Mouse (Mus musculus) hindbrain, postnatal 0 days (tissue): ENCODE results near the gene Gna12. TPM values are rescaled to one million over a fixed set of nuclear protein-coding genes. Genes with fewer than 3 reads are reported as not detected.
A peak's percentile ranks its signal among the peaks of the same experiment; 100 is the strongest.

ENCODE experiments used
- ATAC-seq: fragments of 200-750 bp; cut with Nextera tagmentation; 2 replicates; pipeline ENCODE4 v1.8.0; 2017; ENCODE audit warnings: mild to moderate bottlenecking, moderate TSS enrichment, moderate library complexity
- DNase-seq: peaks from one replicate; pipeline ENCODE4 v3.0.0-alpha.2; 2015; ENCODE audit warnings: low spot score
- H3K27ac ChIP-seq: fragments of 300-500 bp; sonication (generic); 2 replicates; pipeline ENCODE4 v1.5.1; 2014; ENCODE audit warnings: mild to moderate bottlenecking
- H3K27me3 ChIP-seq: fragments of 300-500 bp; sonication (generic); 2 replicates; pipeline ENCODE4 v1.6.1; 2014; ENCODE audit warnings: low read length, mixed read lengths; ENCODE audit not compliant: insufficient read depth
- H3K36me3 ChIP-seq: fragments of 300-500 bp; sonication (generic); 2 replicates; pipeline ENCODE4 v1.6.1; 2014; ENCODE audit warnings: low read length, mixed read lengths; ENCODE audit not compliant: insufficient read depth
- H3K4me1 ChIP-seq: fragments of 300-500 bp; sonication (generic); 2 replicates; pipeline ENCODE4 v1.6.1; 2014; ENCODE audit warnings: antibody characterized with exemption, low read length, mixed read lengths; ENCODE audit not compliant: insufficient read depth
- H3K4me2 ChIP-seq: fragments of 300-500 bp; sonication (generic); 2 replicates; pipeline ENCODE4 v1.6.1; 2014; ENCODE audit warnings: low read depth, mild to moderate bottlenecking, low read length, moderate library complexity, mixed read lengths
- H3K4me3 ChIP-seq: fragments of 300-500 bp; sonication (generic); 2 replicates; pipeline ENCODE4 v1.5.1; 2014; ENCODE audit warnings: low read length
- H3K9ac ChIP-seq: fragments of 300-500 bp; sonication (generic); replicated peaks from 2 replicates; pipeline ENCODE4 v1.6.1; 2014; ENCODE audit warnings: mild to moderate bottlenecking, low read length, moderate library complexity, mixed read lengths
- H3K9me3 ChIP-seq: fragments of 300-500 bp; sonication (generic); 2 replicates; pipeline ENCODE4 v1.6.1; 2016; ENCODE audit warnings: low read length, mixed read lengths
- CTCF ChIP-seq: IDR thresholded peaks from 2 replicates; pipeline ENCODE4 v1.5.1; 2016; ENCODE audit warnings: antibody characterized with exemption, control low read depth, low read depth
- WGBS: fragments of 180-500 bp; shearing (Covaris S2); extraction: QIAGEN DNeasy Blood & Tissue Kit; methylation state at CpG from one replicate; pipeline ENCODE4 v1.1.7; 2014; 5-methylcytosine and 5-hydroxymethylcytosine counted together
- polyA plus RNA-seq: library from polyadenylated mRNA; unstranded; fragments of >200 nt; fragmentation: Nextera tagmentation; extraction: Ambion mirVana; gene quantifications from 2 replicates; pipeline ENCODE4 v1.2.1, GENCODE M21; 2015
- total RNA-seq: library from RNA; depleted of rRNA; stranded (reverse); fragments of >200 nt; gene quantifications from 2 replicates; pipeline ENCODE4 v1.2.3, GENCODE M21; 2014

Gna12 gene
- total and polyA plus RNA-seq, 2 experiments from 2014 or later: 35.9 to 201 TPM

DNA sequence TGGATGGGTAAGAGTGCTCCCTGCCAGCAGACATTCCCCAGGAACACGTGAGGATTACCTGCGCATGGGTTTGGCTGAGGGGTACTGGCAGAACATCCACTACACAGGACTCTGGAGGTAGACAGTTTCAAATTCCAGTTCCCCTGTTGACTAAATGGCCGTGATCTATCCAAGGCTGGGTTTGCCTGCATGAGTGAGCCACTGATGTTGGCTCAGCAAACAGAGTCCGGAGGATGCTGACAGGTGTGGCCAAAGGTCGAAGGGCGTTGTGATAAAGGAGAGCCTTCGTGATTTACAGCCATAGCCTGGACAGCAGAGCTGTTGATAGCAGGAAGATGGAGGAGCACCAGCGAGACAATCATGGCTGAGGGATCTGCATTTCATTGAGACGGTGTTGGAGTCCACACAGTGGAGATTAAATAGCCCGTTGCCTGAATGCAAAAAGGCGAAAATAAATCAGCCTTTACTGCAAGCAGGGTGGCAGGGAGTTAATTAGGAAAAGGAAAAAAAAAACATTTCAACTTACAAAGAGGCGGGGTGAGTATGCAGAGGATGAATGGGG, 22.3 kb upstream of the Gna12 start:
- H3K9ac ChIP-seq: no peak overlapping the region
- no peaks in the 10 kb centered on the region for H3K36me3 ChIP-seq
- no peaks in the 10 kb centered on the region for H3K4me1 ChIP-seq
- H3K4me2 ChIP-seq: no peak overlapping the region
- H3K27me3 ChIP-seq: no peaks in the 10 kb centered on the region
- DNase-seq (no peak), ATAC-seq (no peak)
- TF ChIP-seq CTCF: no peak
- H3K27ac ChIP-seq: no peak overlapping the region
- peaks cover 5% of the 10 kb centered on the region; the same call in 1 of the 2 replicates for H3K9me3 ChIP-seq
- 83% methylated on average over 12 of the region's 12 CpGs for WGBS
- no peak overlapping the region for H3K4me3 ChIP-seq

DNA sequence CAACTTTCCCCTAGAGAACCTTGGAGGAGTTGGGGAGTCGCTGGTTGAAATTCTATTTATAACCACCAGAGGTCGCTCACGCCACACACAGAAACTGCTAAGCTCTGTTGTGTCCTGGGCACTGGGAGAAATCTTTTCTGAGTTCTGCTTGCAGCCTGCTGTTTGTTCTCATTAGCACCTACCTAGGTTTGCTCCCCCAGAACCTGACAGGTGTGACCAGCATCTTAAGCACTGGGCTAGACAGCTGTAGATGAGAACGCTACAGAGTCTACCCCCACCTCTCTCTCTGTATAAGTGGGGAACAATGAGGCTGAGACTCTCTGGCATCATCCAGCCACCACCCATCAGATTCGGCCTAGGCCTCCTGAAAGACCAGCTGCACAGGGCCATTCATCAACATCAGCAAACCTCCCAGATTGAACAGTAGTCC, 17.1 kb upstream of the Gna12 start:
- 14% methylated on average over 5 of the region's 5 CpGs for WGBS
- peaks cover 5% of the 10 kb centered on the region; the same call in 1 of the 2 replicates for H3K9me3 ChIP-seq
- no peaks in the 10 kb centered on the region for H3K36me3 ChIP-seq
- DNase-seq: peak; percentile 84
- no peaks in the 10 kb centered on the region for H3K27me3 ChIP-seq
- TF ChIP-seq CTCF: peak; percentile 93
- H3K9ac ChIP-seq: no peak overlapping the region
- ATAC-seq: peak; percentile 70
- no peak overlapping the region; the same call in 1 of the 2 replicates for H3K27ac ChIP-seq
- H3K4me1 ChIP-seq: no peaks in the 10 kb centered on the region
- no peak overlapping the region for H3K4me3 ChIP-seq
- no peak overlapping the region for H3K4me2 ChIP-seq

DNA sequence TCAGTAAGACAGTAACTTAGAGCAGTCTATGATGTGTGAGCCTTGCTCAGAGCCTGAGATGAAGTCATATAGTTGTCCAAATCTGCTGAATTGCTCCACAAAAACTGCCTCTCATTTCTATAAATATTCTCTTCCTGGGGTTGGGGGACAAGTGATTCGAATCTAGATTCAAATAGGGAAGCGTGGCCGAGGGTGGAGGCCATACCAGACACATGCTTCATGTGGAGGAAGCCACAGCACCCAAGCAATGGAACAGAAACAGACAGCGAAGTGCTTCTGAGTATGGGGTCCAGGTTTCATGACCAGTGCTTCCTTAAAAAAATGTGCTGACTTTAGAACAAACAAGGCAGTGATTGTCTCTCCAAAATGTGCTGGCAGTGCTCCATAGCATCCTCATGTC, 11.7 kb upstream of the Gna12 start:
- no peaks in the 10 kb centered on the region for H3K4me1 ChIP-seq
- 70% methylated on average over 4 of the region's 4 CpGs for WGBS
- no peak for ATAC-seq

DNA sequence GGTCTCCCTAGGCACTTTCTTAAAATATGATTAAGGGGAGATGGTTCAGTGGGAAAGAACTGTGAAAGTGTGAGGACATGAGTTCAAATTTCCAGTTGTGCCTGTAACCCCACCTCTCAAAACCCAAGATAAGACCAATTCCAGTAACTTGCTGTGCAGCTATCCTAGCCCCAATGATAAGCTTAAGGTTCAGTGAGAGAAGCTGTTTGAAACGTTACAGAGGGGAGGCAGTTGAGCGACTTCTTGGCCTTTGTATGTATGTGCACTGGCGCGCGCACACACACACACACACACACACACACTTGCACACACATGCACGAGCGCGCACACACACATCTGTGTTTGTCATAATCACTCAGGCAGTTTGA, 817 bp upstream of the Gna12 start:
- ATAC-seq: no peak
- no peaks in the 10 kb centered on the region for H3K9me3 ChIP-seq
- H3K4me1 ChIP-seq: peaks cover 24% of the 10 kb centered on the region

More for the DNA sequence above, 11.7 kb upstream of the Gna12 start:
- H3K27me3 ChIP-seq: no peaks in the 10 kb centered on the region
- DNase-seq: no peak
- H3K9ac ChIP-seq: no peak overlapping the region
- no peak overlapping the region for H3K4me3 ChIP-seq
- no peak overlapping the region for H3K27ac ChIP-seq
- H3K9me3 ChIP-seq: no peaks in the 10 kb centered on the region
- TF ChIP-seq CTCF: no peak
- no peak overlapping the region for H3K4me2 ChIP-seq
- no peaks in the 10 kb centered on the region for H3K36me3 ChIP-seq

DNA sequence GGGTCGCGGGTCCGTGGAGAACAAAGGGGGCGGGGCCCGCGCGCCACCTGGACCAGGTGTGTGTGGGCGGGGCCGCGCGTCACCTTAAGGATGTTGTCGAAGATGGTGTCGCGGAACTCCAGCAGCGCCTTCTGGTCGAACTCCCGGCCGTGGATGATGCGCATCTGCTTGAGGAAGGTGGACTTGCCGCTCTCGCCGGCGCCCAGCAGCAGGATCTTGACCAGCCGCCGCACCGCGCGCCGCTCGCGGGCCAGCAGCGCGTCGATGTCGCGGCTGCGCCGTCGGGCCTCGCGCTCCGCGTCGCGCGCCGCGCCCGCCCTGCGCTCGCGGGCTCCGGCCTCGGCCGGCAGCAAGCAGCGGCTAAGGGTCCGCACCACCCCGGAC, 328 bp downstream of the Gna12 start:
- no peaks in the 10 kb centered on the region for H3K27me3 ChIP-seq
- WGBS: under 1% methylated on average over 58 of the region's 58 CpGs
- peaks cover 25% of the 10 kb centered on the region for H3K4me1 ChIP-seq
- H3K4me2 ChIP-seq: peak overlapping the region; percentile 96
- TF ChIP-seq CTCF: no peak
- ATAC-seq (no peak), DNase-seq (no peak)
- H3K9me3 ChIP-seq: no peaks in the 10 kb centered on the region
- no peaks in the 10 kb centered on the region for H3K36me3 ChIP-seq
- peak overlapping the region; percentile 76 for H3K27ac ChIP-seq
- H3K4me3 ChIP-seq: peak overlapping the region; percentile 72
- peak overlapping the region; percentile 75 for H3K9ac ChIP-seq

More for the DNA sequence above, 817 bp upstream of the Gna12 start:
- TF ChIP-seq CTCF: no peak
- Histone ChIP-seq H3K4me3 (no peak overlapping the region), H3K4me2 (peak overlapping the region; percentile 38; the same call in 1 of the 2 replicates), H3K9ac (no peak overlapping the region), H3K27ac (no peak overlapping the region), H3K27me3 (no peaks in the 10 kb centered on the region), H3K36me3 (no peaks in the 10 kb centered on the region)
- WGBS: 79% methylated on average over 8 of the region's 8 CpGs
- no peak for DNase-seq

DNA sequence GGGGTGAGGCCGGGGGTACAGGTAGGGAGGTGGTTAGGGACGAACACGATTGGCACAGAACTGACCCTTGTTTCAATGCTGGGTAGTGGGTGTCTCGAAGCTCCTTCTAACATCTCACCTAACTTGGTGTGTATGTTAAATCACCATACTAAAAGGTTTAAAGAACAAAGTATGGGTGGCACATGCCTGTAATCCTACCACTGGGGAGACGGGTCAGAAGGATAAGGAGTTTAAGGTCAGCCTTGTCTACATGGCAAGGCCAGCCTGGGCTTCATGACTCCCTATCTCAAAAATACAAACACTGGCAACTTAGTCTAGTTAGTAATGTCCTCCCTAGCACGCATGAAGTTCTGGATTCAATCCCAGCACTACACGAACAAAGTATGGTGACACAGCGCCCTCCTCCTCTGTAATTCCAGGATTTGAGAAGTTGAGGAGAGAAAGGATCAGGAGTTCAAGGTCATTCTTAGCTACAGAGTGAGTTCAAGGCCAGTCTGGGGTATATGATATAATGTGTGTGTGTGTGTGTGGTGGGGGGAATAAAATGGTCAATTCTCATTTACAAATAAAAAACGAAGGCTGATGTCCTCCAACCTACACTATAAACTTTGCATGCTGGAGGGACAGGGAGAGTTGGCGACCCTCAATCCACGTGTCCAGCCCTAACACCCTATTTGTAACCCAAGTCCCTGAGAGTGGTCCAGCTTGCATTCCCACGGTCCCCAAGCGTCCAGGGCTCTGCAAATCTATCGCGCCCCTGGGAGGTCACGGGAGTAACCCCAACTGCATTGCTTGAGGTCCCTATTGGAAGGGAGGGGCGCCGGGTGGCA, 935 bp downstream of the Gna12 start:
- Histone ChIP-seq H3K27ac (peak overlapping the region; percentile 76), H3K4me2 (peak overlapping the region; percentile 96), H3K36me3 (no peaks in the 10 kb centered on the region), H3K4me1 (peaks cover 25% of the 10 kb centered on the region), H3K9me3 (no peaks in the 10 kb centered on the region), H3K9ac (peak overlapping the region; percentile 75), H3K27me3 (no peaks in the 10 kb centered on the region), H3K4me3 (peak overlapping the region; percentile 72)
- ATAC-seq: no peak
- WGBS: 33% methylated on average over 18 of the region's 18 CpGs
- TF ChIP-seq CTCF: no peak; the same call in 1 of the 2 replicates
- peak; percentile 43 for DNase-seq

DNA sequence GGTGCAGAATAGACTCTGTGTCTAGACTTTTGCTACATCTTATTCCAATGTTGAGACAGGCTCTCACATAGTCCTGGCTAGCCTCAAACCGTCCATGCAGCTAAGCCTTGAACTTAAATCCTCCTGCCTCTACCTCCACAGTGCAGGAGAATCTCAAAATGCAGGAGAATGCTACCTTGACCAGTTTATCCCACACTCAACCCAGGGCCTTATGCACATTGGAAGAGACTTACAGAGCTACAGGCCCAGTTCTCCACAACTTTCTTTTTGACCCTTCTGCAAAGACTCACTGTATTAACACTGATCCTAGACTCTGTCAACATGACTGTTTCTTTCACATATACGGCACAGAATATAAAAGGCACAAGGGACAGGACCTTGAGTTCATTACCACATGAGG, 1.9 kb downstream of the Gna12 start:
- Histone ChIP-seq H3K4me2 (peak overlapping the region; percentile 96), H3K27ac (0 out of 2 replicates have a peak overlapping the region, but pooled peaks have one; percentile 15)
- no peak for TF ChIP-seq CTCF

More for the DNA sequence above, 1.9 kb downstream of the Gna12 start:
- Histone ChIP-seq H3K9ac (peak overlapping the region; percentile 19; the same call in 1 of the 2 replicates), H3K27me3 (no peaks in the 10 kb centered on the region), H3K36me3 (no peaks in the 10 kb centered on the region), H3K9me3 (no peaks in the 10 kb centered on the region), H3K4me3 (peak overlapping the region; percentile 72; the same call in 1 of the 2 replicates), H3K4me1 (peaks cover 25% of the 10 kb centered on the region)
- WGBS: 50% methylated on average over 2 of the region's 2 CpGs
- ATAC-seq (no peak), DNase-seq (no peak)
